Mouse (Mus musculus): Measurements from ENCODE around the gene Arhgef39. TPM values are rescaled to one million over a fixed set of nuclear protein-coding genes. Genes with fewer than 3 reads are reported as not detected.

Gene Arhgef39
- polyA plus RNA-seq, 1 experiment = 5.7 TPM

DNA sequence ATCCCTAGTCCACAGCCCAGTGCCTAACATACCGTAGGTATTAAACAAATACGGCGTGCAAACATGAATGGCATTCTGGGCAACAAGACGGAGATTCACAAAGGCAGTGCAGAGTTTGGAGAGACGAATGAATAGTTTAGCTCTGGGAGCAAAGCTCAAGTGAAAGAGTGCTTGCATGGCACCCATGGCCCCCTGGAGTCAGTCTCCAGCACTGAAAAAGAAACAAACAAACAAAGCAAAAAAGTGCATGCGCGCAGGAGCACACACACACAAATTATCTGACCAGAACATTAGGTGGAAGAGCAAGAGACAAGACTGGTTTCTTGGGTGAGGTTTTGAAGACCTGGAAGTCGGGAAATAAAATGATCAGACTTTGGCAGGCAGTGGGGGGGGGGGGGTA, 6.6 kb upstream of the Arhgef39 start:
- Histone ChIP-seq H3K79me2 (ENCODE audit: control insufficient read depth, insufficient read depth) (no peaks in the 10 kb centered on the region), H3K4me3 (no peak overlapping the region), H3K36me3 (ENCODE audit: control insufficient read depth, insufficient read depth) (no peaks in the 10 kb centered on the region), H3K4me2 (ENCODE audit: low read depth) (no peak overlapping the region), H3ac (ENCODE audit: control insufficient read depth, insufficient read length) (no peak overlapping the region), H3K27me3 (ENCODE audit: control insufficient read depth, insufficient read depth, insufficient read length) (no peaks in the 10 kb centered on the region)
- TF ChIP-seq CEBPB (IDR thresholded peaks at IDR 0.05; ENCODE audit: insufficient read depth, poor library complexity, severe bottlenecking) (no peak), USF1 (IDR thresholded peaks at IDR 0.05; ENCODE audit: low read depth) (no peak), TCF3 (IDR thresholded peaks at IDR 0.05; ENCODE audit: insufficient read length, low read depth) (no peak), POLR2AphosphoS2 (IDR thresholded peaks at IDR 0.05; ENCODE audit: insufficient read length, low read depth) (no peak), MAX (IDR thresholded peaks at IDR 0.05; ENCODE audit: low read depth) (no peak), E2F4 (IDR thresholded peaks at IDR 0.05; ENCODE audit: insufficient read depth) (no peak), MYOD1 (IDR thresholded peaks at IDR 0.05; ENCODE audit: control insufficient read depth in 1 of 3, insufficient read length in 2 of 3, low read depth in 2 of 3) (no peak), SRF (IDR thresholded peaks at IDR 0.05; ENCODE audit: control insufficient read depth, insufficient read length, low read depth) (no peak), POLR2A (IDR thresholded peaks at IDR 0.05; ENCODE audit: insufficient read length, low read depth) (no peak), REST (IDR thresholded peaks at IDR 0.05; ENCODE audit: insufficient read depth, insufficient read length) (no peak), TCF12 (IDR thresholded peaks at IDR 0.05; ENCODE audit: insufficient read depth, poor library complexity, severe bottlenecking) (no peak), MYOG (IDR thresholded peaks at IDR 0.05; ENCODE audit: control insufficient read depth in 1 of 3, insufficient read depth in 1 of 3, insufficient read length in 2 of 3, low read depth in 2 of 3) (no peak)

- TF ChIP-seq E2F4 (IDR thresholded peaks at IDR 0.05; ENCODE audit: insufficient read depth) = no peak
- TF ChIP-seq POLR2A (IDR thresholded peaks at IDR 0.05; ENCODE audit: insufficient read length, low read depth) = no peak
- TF ChIP-seq CEBPB (IDR thresholded peaks at IDR 0.05; ENCODE audit: insufficient read depth, poor library complexity, severe bottlenecking) = no peak
- no peak for TF ChIP-seq MAX (IDR thresholded peaks at IDR 0.05; ENCODE audit: low read depth)
- TF ChIP-seq SRF (IDR thresholded peaks at IDR 0.05; ENCODE audit: control insufficient read depth, insufficient read length, low read depth) = no peak
- no peak for TF ChIP-seq MYOG (IDR thresholded peaks at IDR 0.05; ENCODE audit: control insufficient read depth in 1 of 3, insufficient read depth in 1 of 3, insufficient read length in 2 of 3, low read depth in 2 of 3)
- TF ChIP-seq TCF3 (IDR thresholded peaks at IDR 0.05; ENCODE audit: insufficient read length, low read depth) = no peak
- TF ChIP-seq TCF12 (IDR thresholded peaks at IDR 0.05; ENCODE audit: insufficient read depth, poor library complexity, severe bottlenecking) = no peak
- no peak for TF ChIP-seq REST (IDR thresholded peaks at IDR 0.05; ENCODE audit: insufficient read depth, insufficient read length)
- no peak for TF ChIP-seq POLR2AphosphoS2 (IDR thresholded peaks at IDR 0.05; ENCODE audit: insufficient read length, low read depth)
- no peak for TF ChIP-seq USF1 (IDR thresholded peaks at IDR 0.05; ENCODE audit: low read depth)
- TF ChIP-seq MYOD1 (IDR thresholded peaks at IDR 0.05; ENCODE audit: control insufficient read depth in 1 of 3, insufficient read length in 2 of 3, low read depth in 2 of 3) = no peak
These were observed 4.8 kb upstream of the Arhgef39 start for GRCm38 (mm10) chr4:43504269-43504668.

GRCm38 (mm10) chr4:43503506-43503905, 4.0 kb upstream of the Arhgef39 start:
- Histone ChIP-seq H3K79me2 (ENCODE audit: control insufficient read depth, insufficient read depth) (no peaks in the 10 kb centered on the region), H3K4me3 (no peak overlapping the region), H3K36me3 (ENCODE audit: control insufficient read depth, insufficient read depth) (no peaks in the 10 kb centered on the region), H3K27me3 (ENCODE audit: control insufficient read depth, insufficient read depth, insufficient read length) (no peaks in the 10 kb centered on the region), H3ac (ENCODE audit: control insufficient read depth, insufficient read length) (no peak overlapping the region), H3K4me2 (ENCODE audit: low read depth) (no peak overlapping the region)
- no peak for TF ChIP-seq TCF12 (IDR thresholded peaks at IDR 0.05; ENCODE audit: insufficient read depth, poor library complexity, severe bottlenecking)
- TF ChIP-seq CEBPB (IDR thresholded peaks at IDR 0.05; ENCODE audit: insufficient read depth, poor library complexity, severe bottlenecking) = no peak
- no peak for TF ChIP-seq POLR2AphosphoS2 (IDR thresholded peaks at IDR 0.05; ENCODE audit: insufficient read length, low read depth)
- no peak for TF ChIP-seq MYOD1 (IDR thresholded peaks at IDR 0.05; ENCODE audit: control insufficient read depth in 1 of 3, insufficient read length in 2 of 3, low read depth in 2 of 3)
- TF ChIP-seq TCF3 (IDR thresholded peaks at IDR 0.05; ENCODE audit: insufficient read length, low read depth) = no peak
- TF ChIP-seq E2F4 (IDR thresholded peaks at IDR 0.05; ENCODE audit: insufficient read depth) = no peak
- no peak for TF ChIP-seq REST (IDR thresholded peaks at IDR 0.05; ENCODE audit: insufficient read depth, insufficient read length)
- no peak for TF ChIP-seq MYOG (IDR thresholded peaks at IDR 0.05; ENCODE audit: control insufficient read depth in 1 of 3, insufficient read depth in 1 of 3, insufficient read length in 2 of 3, low read depth in 2 of 3)
- no peak for TF ChIP-seq SRF (IDR thresholded peaks at IDR 0.05; ENCODE audit: control insufficient read depth, insufficient read length, low read depth)

More at GRCm38 (mm10) chr4:43504269-43504668, 4.8 kb upstream of the Arhgef39 start:
- H3K4me2 ChIP-seq (ENCODE audit: low read depth) = no peak overlapping the region
- H3K36me3 ChIP-seq (ENCODE audit: control insufficient read depth, insufficient read depth) = no peaks in the 10 kb centered on the region
- no peaks in the 10 kb centered on the region for H3K79me2 ChIP-seq (ENCODE audit: control insufficient read depth, insufficient read depth)
- H3K4me3 ChIP-seq = no peak overlapping the region
- H3K27me3 ChIP-seq (ENCODE audit: control insufficient read depth, insufficient read depth, insufficient read length) = no peaks in the 10 kb centered on the region
- H3ac ChIP-seq (ENCODE audit: control insufficient read depth, insufficient read length) = no peak overlapping the region

DNA sequence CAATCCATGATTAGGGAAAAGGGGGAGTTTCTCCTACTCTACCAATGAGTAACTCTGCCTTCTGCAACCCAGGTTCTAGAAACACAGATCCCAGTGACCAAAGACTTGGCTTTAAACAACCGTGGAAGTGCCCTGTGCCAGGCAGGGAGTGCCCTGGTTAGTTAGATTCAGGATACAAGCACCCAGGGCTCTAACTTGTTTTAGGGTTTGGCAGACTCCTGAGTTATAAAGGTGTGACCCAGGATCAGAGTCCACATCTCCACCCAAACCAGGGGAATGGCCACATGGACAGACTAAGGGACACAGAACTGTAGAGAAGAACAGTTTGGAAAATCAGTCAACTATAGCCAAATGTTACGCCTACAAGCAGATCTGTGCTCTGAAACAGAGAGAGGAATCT, 3.5 kb upstream of the Arhgef39 start:
- Histone ChIP-seq H3K4me3 (no peak overlapping the region), H3K36me3 (ENCODE audit: control insufficient read depth, insufficient read depth) (no peaks in the 10 kb centered on the region), H3K4me2 (ENCODE audit: low read depth) (no peak overlapping the region), H3K27me3 (ENCODE audit: control insufficient read depth, insufficient read depth, insufficient read length) (no peaks in the 10 kb centered on the region), H3K79me2 (ENCODE audit: control insufficient read depth, insufficient read depth) (no peaks in the 10 kb centered on the region), H3ac (ENCODE audit: control insufficient read depth, insufficient read length) (no peak overlapping the region)
- no peak for TF ChIP-seq USF1 (IDR thresholded peaks at IDR 0.05; ENCODE audit: low read depth)
- TF ChIP-seq CEBPB (IDR thresholded peaks at IDR 0.05; ENCODE audit: insufficient read depth, poor library complexity, severe bottlenecking) = no peak
- no peak for TF ChIP-seq TCF12 (IDR thresholded peaks at IDR 0.05; ENCODE audit: insufficient read depth, poor library complexity, severe bottlenecking)
- TF ChIP-seq SRF (IDR thresholded peaks at IDR 0.05; ENCODE audit: control insufficient read depth, insufficient read length, low read depth) = no peak
- no peak for TF ChIP-seq REST (IDR thresholded peaks at IDR 0.05; ENCODE audit: insufficient read depth, insufficient read length)
- TF ChIP-seq E2F4 (IDR thresholded peaks at IDR 0.05; ENCODE audit: insufficient read depth) = no peak
- no peak for TF ChIP-seq POLR2AphosphoS2 (IDR thresholded peaks at IDR 0.05; ENCODE audit: insufficient read length, low read depth)
- TF ChIP-seq POLR2A (IDR thresholded peaks at IDR 0.05; ENCODE audit: insufficient read length, low read depth) = no peak

Data from myocyte (in vitro differentiated cells).